Mouse (Mus musculus) embryonic facial prominence, embryonic 15.5 days (tissue): ENCODE results near the gene Ank2. TPM values are rescaled to one million over a fixed set of nuclear protein-coding genes. Genes with fewer than 3 reads are reported as not detected.
"Not testable (repeated sequence)": the region's sequence is repeated elsewhere in the genome, so short reads cannot be mapped to it uniquely, and the experiment has no call there.

Source experiments
- ATAC-seq: fragments of 200-750 bp; cut with Nextera tagmentation; 2 replicates; pipeline ENCODE4 v1.8.0; 2017; ENCODE audit warnings: low read depth, moderate TSS enrichment; ENCODE audit not compliant: insufficient number of reproducible peaks, low FRiP score, low TSS enrichment
- H3K27ac ChIP-seq: fragments of 300-500 bp; sonication (generic); replicated peaks from 2 replicates; pipeline ENCODE4 v1.5.1; 2015; ENCODE audit warnings: mild to moderate bottlenecking, inconsistent platforms
- H3K27me3 ChIP-seq: fragments of 300-500 bp; sonication (generic); 2 replicates; pipeline ENCODE4 v1.6.1; 2015; ENCODE audit warnings: inconsistent platforms
- H3K36me3 ChIP-seq: fragments of 300-500 bp; sonication (generic); 2 replicates; pipeline ENCODE4 v1.6.1; 2015; ENCODE audit warnings: mild to moderate bottlenecking, inconsistent platforms
- H3K4me1 ChIP-seq: fragments of 300-500 bp; sonication (generic); 2 replicates; pipeline ENCODE4 v1.6.1; 2015; ENCODE audit warnings: inconsistent platforms
- H3K4me2 ChIP-seq: fragments of 300-500 bp; sonication (generic); replicated peaks from 2 replicates; pipeline ENCODE4 v1.6.1; 2015; ENCODE audit warnings: mild to moderate bottlenecking, inconsistent platforms
- H3K4me3 ChIP-seq: fragments of 300-500 bp; sonication (generic); replicated peaks from 2 replicates; pipeline ENCODE4 v1.5.1; 2015; ENCODE audit warnings: mild to moderate bottlenecking, inconsistent platforms
- H3K9ac ChIP-seq: fragments of 300-500 bp; sonication (generic); 2 replicates; pipeline ENCODE4 v1.6.1; 2015; ENCODE audit warnings: inconsistent platforms
- H3K9me3 ChIP-seq: fragments of 300-500 bp; sonication (generic); replicated peaks from 2 replicates; pipeline ENCODE4 v1.6.1; 2016; ENCODE audit warnings: inconsistent platforms
- WGBS: fragments of 180-500 bp; shearing (Covaris S2); methylation state at CpG from one replicate; pipeline ENCODE4 v1.1.7; 2015; 5-methylcytosine and 5-hydroxymethylcytosine counted together
- polyA plus RNA-seq: library from polyadenylated mRNA; unstranded; fragments of >200 nt; fragmentation: Nextera tagmentation; extraction: Ambion mirVana; gene quantifications from 2 replicates; pipeline ENCODE4 v1.2.1, GENCODE M21; 2015

Ank2 gene
- polyA plus RNA-seq, 1 experiment from 2014 or later, result 32.4 TPM

DNA sequence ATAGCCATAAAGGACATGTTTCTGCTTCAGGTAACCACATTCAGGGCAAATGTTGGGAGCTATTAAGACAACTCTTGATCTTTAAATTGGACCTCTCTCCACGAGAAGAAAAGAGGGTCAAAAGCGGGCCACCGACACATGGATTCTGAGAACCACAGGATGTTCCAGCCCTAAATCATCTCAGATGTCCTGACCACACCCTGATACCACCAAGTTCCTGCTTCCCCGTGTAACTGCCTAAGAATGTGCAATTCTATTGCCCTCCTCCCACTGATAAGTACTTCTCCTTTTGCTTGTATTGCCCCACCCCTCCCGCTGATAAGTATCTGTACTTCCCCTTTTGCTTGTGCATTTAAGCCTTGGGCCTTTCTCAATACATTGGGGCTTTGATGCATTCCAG lies 18.8 kb downstream of the Ank2 start:
- H3K9ac ChIP-seq, H3K4me2 ChIP-seq, H3K27me3 ChIP-seq, H3K27ac ChIP-seq, H3K9me3 ChIP-seq, H3K4me3 ChIP-seq, H3K36me3 ChIP-seq, ATAC-seq, H3K4me1 ChIP-seq: not testable (repeated sequence)
- WGBS, result 70% methylated on average over 5 of the region's 5 CpGs

- WGBS, result 69% methylated on average over 6 of the region's 6 CpGs
- H3K27ac ChIP-seq, result no peak overlapping the region
- no peak overlapping the region for H3K4me2 ChIP-seq
- no peaks in the 10 kb centered on the region for H3K4me1 ChIP-seq
- H3K4me3 ChIP-seq, result no peak overlapping the region
- no peaks in the 10 kb centered on the region for H3K9me3 ChIP-seq
- ATAC-seq, result no peak
- no peaks in the 10 kb centered on the region for H3K27me3 ChIP-seq
- H3K9ac ChIP-seq, result no peak overlapping the region
- H3K36me3 ChIP-seq, result no peaks in the 10 kb centered on the region
These were observed 25.0 kb downstream of the Ank2 start for GRCm38 (mm10) chr3:127474115-127474514.

GRCm38 (mm10) chr3:127469164-127469752 lies 29.9 kb downstream of the Ank2 start:
- WGBS, result 66% methylated on average over 4 of the region's 4 CpGs
- Histone ChIP-seq H3K27ac (no peak overlapping the region), H3K36me3 (no peaks in the 10 kb centered on the region), H3K4me3 (no peak overlapping the region), H3K4me1 (no peaks in the 10 kb centered on the region), H3K9ac (no peak overlapping the region), H3K9me3 (no peaks in the 10 kb centered on the region), H3K27me3 (no peaks in the 10 kb centered on the region), H3K4me2 (no peak overlapping the region)
- no peak for ATAC-seq

- no peak for ATAC-seq
- WGBS, result 87% methylated on average over 8 of the region's 8 CpGs
- no peak overlapping the region for H3K9ac ChIP-seq
- H3K4me2 ChIP-seq, result no peak overlapping the region
- H3K27ac ChIP-seq, result no peak overlapping the region
- H3K4me3 ChIP-seq, result no peak overlapping the region
- H3K27me3 ChIP-seq, result no peaks in the 10 kb centered on the region
- H3K36me3 ChIP-seq, result no peaks in the 10 kb centered on the region
- H3K4me1 ChIP-seq, result no peaks in the 10 kb centered on the region
- no peaks in the 10 kb centered on the region for H3K9me3 ChIP-seq
These were observed 30.6 kb downstream of the Ank2 start for GRCm38 (mm10) chr3:127468569-127468968.

GRCm38 (mm10) chr3:127463816-127464480 lies 35.2 kb downstream of the Ank2 start:
- Histone ChIP-seq H3K4me1 (no peaks in the 10 kb centered on the region), H3K9ac (no peak overlapping the region), H3K4me2 (no peak overlapping the region), H3K27ac (no peak overlapping the region), H3K36me3 (no peaks in the 10 kb centered on the region), H3K27me3 (no peaks in the 10 kb centered on the region), H3K4me3 (no peak overlapping the region), H3K9me3 (no peaks in the 10 kb centered on the region)
- no peak for ATAC-seq
- WGBS, result 38% methylated on average over 14 of the region's 14 CpGs

DNA sequence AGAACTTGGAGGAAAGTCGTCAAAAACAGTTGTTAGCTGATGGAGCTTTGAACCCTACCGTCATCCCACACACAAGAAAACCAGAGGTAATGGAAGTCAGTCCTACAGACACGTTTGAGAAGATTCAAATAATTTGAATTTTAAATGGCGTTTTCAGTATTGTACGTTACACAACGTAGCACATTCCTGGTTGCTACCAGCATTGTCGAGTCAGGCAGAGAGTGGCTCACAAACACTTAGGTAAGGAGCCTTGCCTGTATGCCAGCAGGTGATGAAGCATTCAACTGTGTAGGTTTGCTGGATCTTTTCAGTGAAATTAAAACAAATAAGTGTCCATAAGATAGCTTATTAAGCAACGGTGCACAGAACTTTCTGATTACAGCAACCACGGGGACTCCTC lies 36.0 kb downstream of the Ank2 start:
- Histone ChIP-seq H3K4me3 (no peak overlapping the region), H3K9me3 (no peaks in the 10 kb centered on the region), H3K9ac (no peak overlapping the region), H3K4me2 (no peak overlapping the region), H3K27me3 (no peaks in the 10 kb centered on the region), H3K36me3 (no peaks in the 10 kb centered on the region), H3K4me1 (no peaks in the 10 kb centered on the region), H3K27ac (no peak overlapping the region)
- 31% methylated on average over 9 of the region's 9 CpGs for WGBS
- ATAC-seq, result no peak

DNA sequence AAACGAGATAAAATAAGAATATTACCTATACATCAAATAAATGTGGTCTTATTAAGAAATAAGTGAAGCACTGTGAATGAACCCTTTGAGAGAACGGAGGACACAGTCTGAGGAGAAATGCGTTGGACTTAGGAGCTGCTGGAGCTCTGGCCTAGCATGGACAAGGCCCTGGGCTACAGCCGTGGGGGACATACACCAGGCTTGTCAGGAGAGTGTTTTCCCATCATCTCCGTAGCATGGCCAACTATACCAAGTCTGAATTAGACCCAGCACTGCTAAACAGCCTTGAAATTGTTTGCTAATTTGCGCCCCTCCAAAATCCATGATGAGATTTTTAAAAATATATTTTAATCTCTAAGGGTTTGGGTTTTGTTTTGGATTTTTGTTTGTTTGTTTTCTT lies 36.7 kb downstream of the Ank2 start:
- WGBS, result 70% methylated on average over 6 of the region's 6 CpGs
- H3K27me3 ChIP-seq, result no peaks in the 10 kb centered on the region
- no peak overlapping the region for H3K9ac ChIP-seq
- H3K36me3 ChIP-seq, result no peaks in the 10 kb centered on the region
- no peak overlapping the region for H3K4me3 ChIP-seq
- no peak overlapping the region for H3K27ac ChIP-seq
- no peak for ATAC-seq
- H3K9me3 ChIP-seq, result no peaks in the 10 kb centered on the region
- H3K4me1 ChIP-seq, result no peaks in the 10 kb centered on the region
- no peak overlapping the region for H3K4me2 ChIP-seq

DNA sequence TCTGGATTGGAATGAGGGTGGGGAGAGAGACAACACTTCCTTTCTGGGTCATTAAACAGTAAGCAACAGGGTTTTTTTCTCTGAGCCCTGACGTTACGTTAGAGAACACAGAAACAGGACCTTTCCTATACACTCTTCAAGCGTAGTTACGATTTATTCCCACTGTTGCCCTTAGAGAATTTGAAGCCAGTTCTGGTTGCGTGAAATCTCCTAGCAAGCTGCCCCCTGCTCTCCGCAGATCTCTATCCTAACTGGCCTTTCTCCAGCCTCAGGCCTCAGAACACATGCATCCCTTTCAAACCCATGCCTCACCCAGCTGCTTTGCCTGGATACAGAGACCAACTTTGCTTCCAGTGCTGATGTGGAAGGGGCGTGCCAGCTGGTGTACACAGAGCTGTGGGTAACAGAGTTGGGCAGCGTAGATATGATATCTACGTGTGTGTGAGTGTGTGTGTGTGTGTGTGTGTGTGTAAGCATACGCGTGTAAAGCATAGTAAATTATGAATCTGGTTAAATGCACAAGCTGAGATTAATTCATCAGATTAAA lies 38.2 kb downstream of the Ank2 start:
- Histone ChIP-seq H3K27ac (no peak overlapping the region), H3K4me1 (no peaks in the 10 kb centered on the region), H3K9me3 (no peaks in the 10 kb centered on the region), H3K27me3 (no peaks in the 10 kb centered on the region), H3K4me2 (no peak overlapping the region), H3K4me3 (no peak overlapping the region), H3K9ac (no peak overlapping the region), H3K36me3 (no peaks in the 10 kb centered on the region)
- 59% methylated on average over 11 of the region's 11 CpGs for WGBS
- no peak for ATAC-seq

DNA sequence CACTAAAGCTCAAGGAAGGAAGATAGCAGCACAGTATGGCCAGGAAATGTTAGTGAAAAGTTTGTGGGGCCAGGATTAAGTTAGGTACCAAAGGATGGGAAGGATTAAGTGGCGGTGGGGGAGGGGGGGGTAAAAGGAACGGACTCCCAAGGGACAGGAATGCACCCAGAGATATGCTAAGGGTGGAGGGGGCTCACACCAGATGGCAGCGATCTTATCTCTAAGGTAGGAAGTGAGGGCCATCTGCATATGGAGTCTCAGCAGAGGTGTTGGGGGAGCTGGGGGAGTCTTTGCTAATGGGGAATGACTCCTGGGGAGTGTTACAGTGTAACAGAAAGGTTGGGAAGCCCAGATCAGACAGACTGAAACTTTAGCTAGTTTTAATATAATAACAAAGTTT lies 39.3 kb downstream of the Ank2 start:
- Histone ChIP-seq H3K36me3 (no peaks in the 10 kb centered on the region), H3K4me1 (no peaks in the 10 kb centered on the region), H3K9ac (no peak overlapping the region), H3K4me2 (no peak overlapping the region), H3K27ac (no peak overlapping the region), H3K9me3 (no peaks in the 10 kb centered on the region), H3K27me3 (no peaks in the 10 kb centered on the region), H3K4me3 (no peak overlapping the region)
- 30% methylated on average over 3 of the region's 3 CpGs for WGBS
- ATAC-seq, result no peak

- Histone ChIP-seq H3K4me1 (no peaks in the 10 kb centered on the region), H3K9me3 (no peaks in the 10 kb centered on the region), H3K4me3 (no peak overlapping the region), H3K4me2 (no peak overlapping the region), H3K27me3 (no peaks in the 10 kb centered on the region), H3K27ac (no peak overlapping the region), H3K36me3 (no peaks in the 10 kb centered on the region), H3K9ac (no peak overlapping the region)
- no peak for ATAC-seq
- WGBS, result 31% methylated on average over 11 of the region's 11 CpGs
These were observed 40.2 kb downstream of the Ank2 start for GRCm38 (mm10) chr3:127458925-127459324.

GRCm38 (mm10) chr3:127458420-127458798 lies 40.7 kb downstream of the Ank2 start:
- no peak overlapping the region for H3K9ac ChIP-seq
- H3K9me3 ChIP-seq, result no peaks in the 10 kb centered on the region
- H3K4me1 ChIP-seq, result no peaks in the 10 kb centered on the region
- no peak for ATAC-seq
- H3K36me3 ChIP-seq, result no peaks in the 10 kb centered on the region
- H3K27me3 ChIP-seq, result no peaks in the 10 kb centered on the region
- H3K4me2 ChIP-seq, result no peak overlapping the region
- no peak overlapping the region for H3K4me3 ChIP-seq
- WGBS, result 29% methylated on average over 6 of the region's 6 CpGs
- no peak overlapping the region for H3K27ac ChIP-seq
